Mouse (Mus musculus) MEL (cell line): ENCODE results near the gene Rinl. TPM values are rescaled to one million over a fixed set of nuclear protein-coding genes. Genes with fewer than 3 reads are reported as not detected.
A peak's percentile ranks its signal among the peaks of the same experiment; 100 is the strongest.

ENCODE experiments used
- DNase-seq: peaks from one replicate; pipeline ENCODE4 v3.0.0; 2011; ENCODE audit warnings: low read depth, low spot score
- H3K27ac ChIP-seq: 2 replicates; pipeline ENCODE4 v1.5.1; 2012; ENCODE audit warnings: low read depth, mild to moderate bottlenecking, control low read depth, low read length, moderate library complexity; ENCODE audit not compliant: control insufficient read depth
- H3K27me3 ChIP-seq, 2 experiments: fragments of 150-350 bp in 1 of 2; sonication (generic) in 1 of 2; 2 replicates each; pipeline ENCODE4 v1.6.1; 2012; ENCODE audit warnings: low read length in 2 of 2, mild to moderate bottlenecking in 2 of 2, improper control_type of control experiment in 1 of 2, moderate library complexity in 1 of 2; ENCODE audit not compliant: insufficient read depth in 2 of 2, control insufficient read depth in 1 of 2
- H3K36me3 ChIP-seq, 2 experiments: 2 replicates each; pipeline ENCODE4 v1.6.1; 2012 to 2014; ENCODE audit warnings: low read length in 2 of 2, improper control_type of control experiment in 1 of 2, inconsistent platforms in 1 of 2, mild to moderate bottlenecking in 1 of 2; ENCODE audit not compliant: insufficient read depth in 2 of 2, control insufficient read depth in 1 of 2
- H3K4me1 ChIP-seq, 2 experiments: fragments of 150-350 bp in 1 of 2; sonication (generic) in 1 of 2; 2 replicates each; pipeline ENCODE4 v1.6.1; 2012; ENCODE audit warnings: low read length in 2 of 2, improper control_type of control experiment in 1 of 2, mild to moderate bottlenecking in 1 of 2; ENCODE audit not compliant: insufficient read depth in 2 of 2, control insufficient read depth in 1 of 2
- H3K4me3 ChIP-seq, 2 experiments: fragments of 150-350 bp in 1 of 2; sonication (generic) in 1 of 2; 2 replicates each; pipeline ENCODE4 v1.5.1; 2012; ENCODE audit warnings: low read depth in 2 of 2, low read length in 2 of 2, mild to moderate bottlenecking in 2 of 2, moderate library complexity in 2 of 2, control low read depth in 1 of 2, improper control_type of control experiment in 1 of 2; ENCODE audit not compliant: control insufficient read depth in 1 of 2, insufficient read depth in 1 of 2
- H3K79me2 ChIP-seq: 2 replicates; pipeline ENCODE4 v1.6.1; 2012; ENCODE audit warnings: mild to moderate bottlenecking, low read length, moderate library complexity; ENCODE audit not compliant: control insufficient read depth, poor library complexity, insufficient read depth
- H3K9ac ChIP-seq: 2 replicates; pipeline ENCODE4 v1.6.1; 2012; ENCODE audit warnings: low read depth, mild to moderate bottlenecking, control low read depth, low read length, moderate library complexity; ENCODE audit not compliant: control insufficient read depth, poor library complexity, severe bottlenecking
- H3K9me3 ChIP-seq: fragments of 150-350 bp; sonication (generic); replicated peaks from 2 replicates; pipeline ENCODE4 v1.6.1; 2012; ENCODE audit warnings: mild to moderate bottlenecking, low read length, improper control_type of control experiment, moderate library complexity; ENCODE audit not compliant: insufficient read depth
- BHLHE40 ChIP-seq: IDR thresholded peaks from 2 replicates; pipeline ENCODE4 v1.6.1; 2012; ENCODE audit warnings: low read depth, mild to moderate bottlenecking, inconsistent platforms, low read length, improper control_type of control experiment, borderline replicate concordance
- CHD1 ChIP-seq: IDR thresholded peaks from 2 replicates; pipeline ENCODE4 v1.6.1; 2012; ENCODE audit warnings: low read depth, mild to moderate bottlenecking, inconsistent platforms, low read length, improper control_type of control experiment
- CHD2 ChIP-seq: IDR thresholded peaks from 2 replicates; pipeline ENCODE4 v1.6.1; 2011; ENCODE audit warnings: low read length, improper control_type of control experiment
- CTCF ChIP-seq, 3 experiments: IDR thresholded peaks in 2 of 3; conservative IDR thresholded peaks in 1 of 3; 2 replicates each; pipeline ENCODE4 v1.5.1; 2011 to 2012; ENCODE audit warnings: low read length in 3 of 3, low read depth in 2 of 3, mild to moderate bottlenecking in 2 of 3, improper control_type of control experiment in 1 of 3, inconsistent platforms in 1 of 3, mixed read lengths in 1 of 3, moderate library complexity in 1 of 3; ENCODE audit not compliant: control insufficient read depth in 1 of 3, insufficient read depth in 1 of 3, poor library complexity in 1 of 3, severe bottlenecking in 1 of 3
- E2F4 ChIP-seq: IDR thresholded peaks from 2 replicates; pipeline ENCODE4 v1.6.1; 2011; ENCODE audit warnings: low read depth, low read length, improper control_type of control experiment, borderline replicate concordance
- ELF1 ChIP-seq: IDR thresholded peaks from 2 replicates; pipeline ENCODE4 v1.6.1; 2014; ENCODE audit warnings: low read depth, mild to moderate bottlenecking, inconsistent platforms, low read length, improper control_type of control experiment, moderate library complexity
- EP300 ChIP-seq, 2 experiments: IDR thresholded peaks; 2 replicates each; pipeline ENCODE4 v1.6.1; 2011; ENCODE audit warnings: improper control_type of control experiment in 2 of 2, low read length in 2 of 2, low read depth in 1 of 2, mild to moderate bottlenecking in 1 of 2
- ETS1 ChIP-seq: IDR thresholded peaks from 2 replicates; pipeline ENCODE4 v1.6.1; 2012; ENCODE audit warnings: low read depth, mild to moderate bottlenecking, inconsistent platforms, low read length, improper control_type of control experiment, moderate library complexity
- GABPA ChIP-seq: IDR thresholded peaks from 2 replicates; pipeline ENCODE4 v1.6.1; 2012; ENCODE audit warnings: low read depth, mild to moderate bottlenecking, inconsistent platforms, low read length, improper control_type of control experiment, moderate library complexity
- GATA1 ChIP-seq: IDR thresholded peaks from 2 replicates; pipeline ENCODE4 v1.6.1; 2011; ENCODE audit warnings: low read depth, low read length, improper control_type of control experiment
- HCFC1 ChIP-seq: IDR thresholded peaks from 2 replicates; pipeline ENCODE4 v1.6.1; 2012; ENCODE audit warnings: low read depth, mild to moderate bottlenecking, inconsistent platforms, low read length, improper control_type of control experiment, moderate library complexity
- JUND ChIP-seq: IDR thresholded peaks from 2 replicates; pipeline ENCODE4 v1.6.1; 2011; ENCODE audit warnings: low read depth, mild to moderate bottlenecking, improper control_type of control experiment, low read length
- KAT2A ChIP-seq: conservative IDR thresholded peaks from 2 replicates; pipeline ENCODE4 v1.6.1; 2012; ENCODE audit warnings: low read depth, low read length, improper control_type of control experiment, inconsistent platforms
- MAFK ChIP-seq: IDR thresholded peaks from 2 replicates; pipeline ENCODE4 v1.6.1; 2011; ENCODE audit warnings: low read depth, mild to moderate bottlenecking, low read length, improper control_type of control experiment, borderline replicate concordance
- MAX ChIP-seq: IDR thresholded peaks from 2 replicates; pipeline ENCODE4 v1.6.1; 2011; ENCODE audit warnings: low read length, improper control_type of control experiment
- MAZ ChIP-seq: IDR thresholded peaks from 2 replicates; pipeline ENCODE4 v1.6.1; 2012; ENCODE audit warnings: low read depth, mild to moderate bottlenecking, inconsistent platforms, low read length, improper control_type of control experiment
- MEF2A ChIP-seq: IDR thresholded peaks from 2 replicates; pipeline ENCODE4 v1.6.1; 2014; ENCODE audit warnings: low read depth, mild to moderate bottlenecking, inconsistent platforms, low read length, improper control_type of control experiment; ENCODE audit not compliant: poor library complexity, insufficient replicate concordance, severe bottlenecking; ENCODE audit errors: extremely low read depth
- MXI1 ChIP-seq: IDR thresholded peaks from 2 replicates; pipeline ENCODE4 v1.6.1; 2011; ENCODE audit warnings: mild to moderate bottlenecking, low read depth, low read length, improper control_type of control experiment
- MYB ChIP-seq: IDR thresholded peaks from 2 replicates; pipeline ENCODE4 v1.6.1; 2011; ENCODE audit warnings: mild to moderate bottlenecking, low read depth, low read length, improper control_type of control experiment
- MYC ChIP-seq: IDR thresholded peaks from 2 replicates; pipeline ENCODE4 v1.6.1; 2011; ENCODE audit warnings: low read depth, mild to moderate bottlenecking, low read length, improper control_type of control experiment, moderate library complexity
- NELFE ChIP-seq: IDR thresholded peaks from 2 replicates; pipeline ENCODE4 v1.6.1; 2011; ENCODE audit warnings: low read depth, low read length, improper control_type of control experiment
- NRF1 ChIP-seq: IDR thresholded peaks from 2 replicates; pipeline ENCODE4 v1.6.1; 2014; ENCODE audit warnings: low read depth, mild to moderate bottlenecking, inconsistent platforms, low read length, improper control_type of control experiment, moderate library complexity; ENCODE audit not compliant: poor library complexity, insufficient read depth, severe bottlenecking
- POLR2A ChIP-seq, 2 experiments: IDR thresholded peaks; 2 replicates each; pipeline ENCODE4 v1.6.1; 2011 to 2012; ENCODE audit warnings: low read length in 2 of 2, mild to moderate bottlenecking in 2 of 2, control low read depth in 1 of 2, improper control_type of control experiment in 1 of 2, low read depth in 1 of 2, moderate library complexity in 1 of 2; ENCODE audit not compliant: control insufficient read depth in 1 of 2, insufficient read depth in 1 of 2, poor library complexity in 1 of 2
- POLR2AphosphoS5 ChIP-seq: IDR thresholded peaks from 2 replicates; pipeline ENCODE4 v1.6.1; 2012; ENCODE audit warnings: low read depth, borderline replicate concordance, mild to moderate bottlenecking, inconsistent platforms, low read length, moderate library complexity, mixed read lengths
- RAD21 ChIP-seq: IDR thresholded peaks from 2 replicates; pipeline ENCODE4 v1.6.1; 2011; ENCODE audit warnings: mild to moderate bottlenecking, low read depth, low read length, improper control_type of control experiment
- RCOR1 ChIP-seq: IDR thresholded peaks from 2 replicates; pipeline ENCODE4 v1.6.1; 2012; ENCODE audit warnings: low read depth, mild to moderate bottlenecking, inconsistent platforms, low read length, improper control_type of control experiment
- SIN3A ChIP-seq: IDR thresholded peaks from 2 replicates; pipeline ENCODE4 v1.6.1; 2012; ENCODE audit warnings: low read length, improper control_type of control experiment, inconsistent platforms
- SMC3 ChIP-seq: IDR thresholded peaks from 2 replicates; pipeline ENCODE4 v1.6.1; 2011; ENCODE audit warnings: low read depth, low read length, improper control_type of control experiment
- TAL1 ChIP-seq: IDR thresholded peaks from 2 replicates; pipeline ENCODE4 v1.6.1; 2012; ENCODE audit warnings: mild to moderate bottlenecking, inconsistent platforms, low read length, moderate library complexity, mixed read lengths
- TBP ChIP-seq: IDR thresholded peaks from 2 replicates; pipeline ENCODE4 v1.8.0; 2011; ENCODE audit warnings: low read depth, low read length, improper control_type of control experiment
- TCF12 ChIP-seq: IDR thresholded peaks from 2 replicates; pipeline ENCODE4 v1.6.1; 2014; ENCODE audit warnings: low read depth, mild to moderate bottlenecking, inconsistent platforms, low read length, improper control_type of control experiment, moderate library complexity
- UBTF ChIP-seq: IDR thresholded peaks from 2 replicates; pipeline ENCODE4 v1.6.1; 2012; ENCODE audit warnings: low read depth, mild to moderate bottlenecking, inconsistent platforms, low read length, improper control_type of control experiment, moderate library complexity, borderline replicate concordance; ENCODE audit not compliant: insufficient read depth
- USF1 ChIP-seq: IDR thresholded peaks from 2 replicates; pipeline ENCODE4 v1.6.1; 2014; ENCODE audit warnings: low read depth, mild to moderate bottlenecking, inconsistent platforms, low read length, improper control_type of control experiment, moderate library complexity
- USF2 ChIP-seq, 2 experiments: IDR thresholded peaks; 2 replicates each; pipeline ENCODE4 v1.6.1; 2011 to 2012; ENCODE audit warnings: improper control_type of control experiment in 2 of 2, low read length in 2 of 2, borderline replicate concordance in 1 of 2, inconsistent platforms in 1 of 2, low read depth in 1 of 2, mild to moderate bottlenecking in 1 of 2; ENCODE audit not compliant: insufficient read depth in 1 of 2
- ZC3H11A ChIP-seq: IDR thresholded peaks from 2 replicates; pipeline ENCODE4 v1.6.1; 2012; ENCODE audit warnings: low read depth, mild to moderate bottlenecking, inconsistent platforms, low read length, improper control_type of control experiment
- ZMIZ1 ChIP-seq: IDR thresholded peaks from 2 replicates; pipeline ENCODE4 v1.6.1; 2012; ENCODE audit warnings: low read depth, mild to moderate bottlenecking, inconsistent platforms, low read length, improper control_type of control experiment, moderate library complexity
- ZNF384 ChIP-seq: IDR thresholded peaks from 2 replicates; pipeline ENCODE4 v1.6.1; 2012; ENCODE audit warnings: low read depth, mild to moderate bottlenecking, inconsistent platforms, low read length, improper control_type of control experiment
- polyA plus RNA-seq, 2 experiments: library from polyadenylated mRNA; stranded (reverse) in 1 of 2; unstranded in 1 of 2; fragments of >175 nt in 1 of 2; fragments of >200 nt in 1 of 2; gene quantifications; 2 replicates each; pipeline versions ENCODE4 v1.2.1 to v1.2.4; 2012; ENCODE audit warnings: low replicate concordance in 2 of 2, low read depth in 1 of 2; ENCODE audit not compliant: insufficient read length in 2 of 2, insufficient read depth in 1 of 2, missing spikeins in 1 of 2
- total RNA-seq: library from RNA; depleted of rRNA; stranded (reverse); fragments of 300-350 nt; gene quantifications from 2 replicates; pipeline ENCODE4 v1.2.3, GENCODE M21; 2012

The Rinl gene
- total and polyA plus RNA-seq, 3 experiments = 39.9 to 63.9 TPM; not detected in 1

DNA sequence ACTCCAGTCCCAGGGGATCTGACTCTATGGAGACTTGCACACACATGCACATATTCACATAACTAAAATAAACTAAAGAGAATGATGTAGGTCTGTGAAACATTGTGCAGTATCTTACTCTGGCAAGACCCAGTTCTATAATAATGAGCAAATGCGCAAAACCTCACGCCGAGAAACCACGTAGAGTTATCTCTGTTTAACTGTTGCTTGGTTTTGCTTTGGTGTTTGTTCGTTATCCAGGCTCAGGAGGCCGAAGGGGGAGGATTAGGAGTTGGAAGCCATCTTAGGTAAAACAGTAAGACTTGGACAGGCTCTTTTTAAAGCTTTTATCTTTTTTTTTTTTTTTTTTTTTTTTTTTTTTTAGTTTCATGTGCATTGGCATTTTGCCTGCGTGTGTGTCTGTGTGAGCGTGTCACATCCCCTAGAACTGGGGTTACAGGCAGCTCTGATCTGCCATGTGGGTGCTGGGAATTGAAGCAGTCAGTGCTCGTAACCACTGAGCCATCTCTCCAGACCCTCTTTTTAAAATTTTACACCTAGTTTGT lies 19.3 kb upstream of the Rinl start:
- peak; percentile 81 for DNase-seq
- peak overlapping the region; percentile 8 to 33; a peak in 3 of 4 replicates for H3K4me3 ChIP-seq
- H3K27ac ChIP-seq = peak overlapping the region; percentile 95
- H3K9ac ChIP-seq = peak overlapping the region; percentile 57
- H3K36me3 ChIP-seq = peaks cover 1 to 32% of the 10 kb centered on the region in 2 experiments; a peak in 3 of 4 replicates
- H3K79me2 ChIP-seq = peaks cover 20% of the 10 kb centered on the region
- no peaks in the 10 kb centered on the region for H3K27me3 ChIP-seq
- H3K9me3 ChIP-seq = no peaks in the 10 kb centered on the region
- peaks cover 27 to 46% of the 10 kb centered on the region in 2 experiments for H3K4me1 ChIP-seq
- TF ChIP-seq MAX = peak; percentile 0; the same call in 1 of the 2 replicates
- TF ChIP-seq CHD2 = no peak
- no peak for TF ChIP-seq HCFC1
- TF ChIP-seq CTCF (IDR thresholded peaks at IDR 0.05 in 2 of 3, conservative IDR thresholded peaks at IDR 0.05 in 1 of 3; ENCODE audit: control insufficient read depth in 1 of 3, insufficient read depth in 1 of 3, low read depth in 2 of 3, low read length in 3 of 3, poor library complexity in 1 of 3, severe bottlenecking in 1 of 3) = no peak
- TF ChIP-seq ZNF384 = peak; percentile 92
- TF ChIP-seq SIN3A = peak; percentile 65
- TF ChIP-seq BHLHE40 = no peak
- TF ChIP-seq ZC3H11A = no peak
- TF ChIP-seq NELFE = no peak
- TF ChIP-seq TAL1 = peak; percentile 28
- TF ChIP-seq GABPA = no peak
- TF ChIP-seq RAD21 = no peak
- no peak for TF ChIP-seq TBP
- TF ChIP-seq USF2 (IDR thresholded peaks at IDR 0.05; ENCODE audit: borderline replicate concordance in 1 of 2, insufficient read depth in 1 of 2, low read depth in 1 of 2, low read length in 2 of 2) = no peak
- no peak for TF ChIP-seq E2F4
- no peak for TF ChIP-seq POLR2A (IDR thresholded peaks at IDR 0.05; ENCODE audit: control insufficient read depth in 1 of 2, insufficient read depth in 1 of 2, low read depth in 1 of 2, low read length in 2 of 2, poor library complexity in 1 of 2)
- TF ChIP-seq ETS1 = peak; percentile 41; the same call in 1 of the 2 replicates
- peak; percentile 57; the same call in 1 of the 2 replicates for TF ChIP-seq MYC
- no peak for TF ChIP-seq NRF1
- no peak; the same call in 1 of the 2 replicates for TF ChIP-seq RCOR1
- 0 out of 2 replicates have a peak, but pooled peaks have one; percentile 12 for TF ChIP-seq MEF2A
- TF ChIP-seq MAFK = no peak
- TF ChIP-seq ELF1 = no peak
- peak; percentile 53 for TF ChIP-seq GATA1
- no peak for TF ChIP-seq UBTF
- TF ChIP-seq MYB = no peak
- no peak for TF ChIP-seq USF1
- peak; percentile 7 to 75; a peak in 1 of 4 replicates for TF ChIP-seq EP300 (IDR thresholded peaks at IDR 0.05; ENCODE audit: low read depth in 1 of 2, low read length in 2 of 2)
- no peak for TF ChIP-seq MAZ
- no peak for TF ChIP-seq SMC3
- no peak; the same call in 1 of the 2 replicates for TF ChIP-seq MXI1
- peak; percentile 14; the same call in 1 of the 2 replicates for TF ChIP-seq KAT2A
- TF ChIP-seq ZMIZ1 = no peak
- no peak for TF ChIP-seq JUND
- TF ChIP-seq POLR2AphosphoS5 = no peak
- TF ChIP-seq CHD1 = no peak
- peak; percentile 69; the same call in 1 of the 2 replicates for TF ChIP-seq TCF12
